Mouse (Mus musculus): ENCODE results near the gene Rpl3. TPM values are rescaled to one million over a fixed set of nuclear protein-coding genes. Genes with fewer than 3 reads are reported as not detected.

The Rpl3 gene
- polyA plus RNA-seq, 1 experiment from 2014 or later, result 1,379 TPM

- 68% methylated on average over 3 of the region's 3 CpGs for WGBS
- Histone ChIP-seq H3K27me3 (ENCODE audit: control insufficient read depth, insufficient read depth, low read length) (no peaks in the 10 kb centered on the region), H3K9ac (replicated peaks; ENCODE audit: low read depth, low read length) (no peak overlapping the region), H3K4me3 (ENCODE audit: low read depth, low read length) (no peak overlapping the region), H3K36me3 (ENCODE audit: control insufficient read depth, insufficient read depth, low read length) (no peaks in the 10 kb centered on the region), H3K9me3 (ENCODE audit: control insufficient read depth, low read depth, low read length) (no peaks in the 10 kb centered on the region), H3K4me1 (ENCODE audit: control insufficient read depth, insufficient read depth, low read length) (peaks cover 4% of the 10 kb centered on the region; the same call in 1 of the 2 replicates), H3K4me2 (replicated peaks; ENCODE audit: low read depth, low read length) (no peak overlapping the region), H3K27ac (ENCODE audit: low read length) (no peak overlapping the region)
- ATAC-seq (ENCODE audit: insufficient number of reproducible peaks, insufficient read depth, low FRiP score, low read depth), result no peak
Observed at GRCm38 (mm10) chr15:80099477-80099876, 7.8 kb upstream of the Rpl3 start.

GRCm38 (mm10) chr15:80098809-80099208 lies 7.1 kb upstream of the Rpl3 start:
- H3K36me3 ChIP-seq (ENCODE audit: control insufficient read depth, insufficient read depth, low read length), result no peaks in the 10 kb centered on the region
- 36% methylated on average over 9 of the region's 9 CpGs for WGBS
- no peak for ATAC-seq (ENCODE audit: insufficient number of reproducible peaks, insufficient read depth, low FRiP score, low read depth)
- H3K9ac ChIP-seq (replicated peaks; ENCODE audit: low read depth, low read length), result no peak overlapping the region
- H3K27me3 ChIP-seq (ENCODE audit: control insufficient read depth, insufficient read depth, low read length), result no peaks in the 10 kb centered on the region
- H3K4me3 ChIP-seq (ENCODE audit: low read depth, low read length), result no peak overlapping the region
- H3K27ac ChIP-seq (ENCODE audit: low read length), result no peak overlapping the region
- peaks cover 4% of the 10 kb centered on the region; the same call in 1 of the 2 replicates for H3K4me1 ChIP-seq (ENCODE audit: control insufficient read depth, insufficient read depth, low read length)
- H3K4me2 ChIP-seq (replicated peaks; ENCODE audit: low read depth, low read length), result no peak overlapping the region
- H3K9me3 ChIP-seq (ENCODE audit: control insufficient read depth, low read depth, low read length), result no peaks in the 10 kb centered on the region

- Histone ChIP-seq H3K27me3 (ENCODE audit: control insufficient read depth, insufficient read depth, low read length) (no peaks in the 10 kb centered on the region), H3K4me2 (replicated peaks; ENCODE audit: low read depth, low read length) (no peak overlapping the region), H3K36me3 (ENCODE audit: control insufficient read depth, insufficient read depth, low read length) (no peaks in the 10 kb centered on the region), H3K4me3 (ENCODE audit: low read depth, low read length) (no peak overlapping the region), H3K9me3 (ENCODE audit: control insufficient read depth, low read depth, low read length) (no peaks in the 10 kb centered on the region), H3K4me1 (ENCODE audit: control insufficient read depth, insufficient read depth, low read length) (peaks cover 4% of the 10 kb centered on the region; the same call in 1 of the 2 replicates), H3K27ac (ENCODE audit: low read length) (no peak overlapping the region), H3K9ac (replicated peaks; ENCODE audit: low read depth, low read length) (no peak overlapping the region)
- peak; percentile 59; the same call in 1 of the 2 replicates for ATAC-seq (ENCODE audit: insufficient number of reproducible peaks, insufficient read depth, low FRiP score, low read depth)
- 33% methylated on average over 8 of the region's 8 CpGs for WGBS
Observed at GRCm38 (mm10) chr15:80097999-80098461, 6.4 kb upstream of the Rpl3 start.

- 0 out of 2 replicates have a peak, but pooled peaks have one; percentile 44 for ATAC-seq (ENCODE audit: insufficient number of reproducible peaks, insufficient read depth, low FRiP score, low read depth)
- peaks cover 4% of the 10 kb centered on the region; the same call in 1 of the 2 replicates for H3K4me1 ChIP-seq (ENCODE audit: control insufficient read depth, insufficient read depth, low read length)
- no peak overlapping the region for H3K4me3 ChIP-seq (ENCODE audit: low read depth, low read length)
- no peaks in the 10 kb centered on the region for H3K36me3 ChIP-seq (ENCODE audit: control insufficient read depth, insufficient read depth, low read length)
- H3K27ac ChIP-seq (ENCODE audit: low read length), result peak overlapping the region; percentile 4; the same call in 1 of the 2 replicates
- H3K4me2 ChIP-seq (replicated peaks; ENCODE audit: low read depth, low read length), result no peak overlapping the region
- WGBS, result 27% methylated on average over 20 of the region's 20 CpGs
- H3K9me3 ChIP-seq (ENCODE audit: control insufficient read depth, low read depth, low read length), result no peaks in the 10 kb centered on the region
- H3K27me3 ChIP-seq (ENCODE audit: control insufficient read depth, insufficient read depth, low read length), result peaks cover 5% of the 10 kb centered on the region; the same call in 1 of the 2 replicates
- no peak overlapping the region for H3K9ac ChIP-seq (replicated peaks; ENCODE audit: low read depth, low read length)
Observed at GRCm38 (mm10) chr15:80096946-80097881, 5.5 kb upstream of the Rpl3 start.

GRCm38 (mm10) chr15:80096406-80096805 lies 4.7 kb upstream of the Rpl3 start:
- H3K4me2 ChIP-seq (replicated peaks; ENCODE audit: low read depth, low read length), result no peak overlapping the region
- WGBS, result 82% methylated on average over 10 of the region's 10 CpGs

GRCm38 (mm10) chr15:80095596-80095995 lies 3.9 kb upstream of the Rpl3 start:
- no peaks in the 10 kb centered on the region for H3K9me3 ChIP-seq (ENCODE audit: control insufficient read depth, low read depth, low read length)
- H3K4me3 ChIP-seq (ENCODE audit: low read depth, low read length), result no peak overlapping the region
- peaks cover 12% of the 10 kb centered on the region; the same call in 1 of the 2 replicates for H3K27me3 ChIP-seq (ENCODE audit: control insufficient read depth, insufficient read depth, low read length)
- WGBS, result 68% methylated on average over 1 of the region's 1 CpGs
- H3K4me2 ChIP-seq (replicated peaks; ENCODE audit: low read depth, low read length), result no peak overlapping the region
- H3K36me3 ChIP-seq (ENCODE audit: control insufficient read depth, insufficient read depth, low read length), result no peaks in the 10 kb centered on the region
- peaks cover 4% of the 10 kb centered on the region; the same call in 1 of the 2 replicates for H3K4me1 ChIP-seq (ENCODE audit: control insufficient read depth, insufficient read depth, low read length)
- H3K9ac ChIP-seq (replicated peaks; ENCODE audit: low read depth, low read length), result no peak overlapping the region
- ATAC-seq (ENCODE audit: insufficient number of reproducible peaks, insufficient read depth, low FRiP score, low read depth), result peak; percentile 62; the same call in 1 of the 2 replicates
- H3K27ac ChIP-seq (ENCODE audit: low read length), result peak overlapping the region; percentile 62; the same call in 1 of the 2 replicates

More at GRCm38 (mm10) chr15:80096406-80096805, 4.7 kb upstream of the Rpl3 start:
- no peak overlapping the region for H3K9ac ChIP-seq (replicated peaks; ENCODE audit: low read depth, low read length)
- H3K4me3 ChIP-seq (ENCODE audit: low read depth, low read length), result no peak overlapping the region
- H3K36me3 ChIP-seq (ENCODE audit: control insufficient read depth, insufficient read depth, low read length), result no peaks in the 10 kb centered on the region
- peaks cover 4% of the 10 kb centered on the region; the same call in 1 of the 2 replicates for H3K4me1 ChIP-seq (ENCODE audit: control insufficient read depth, insufficient read depth, low read length)
- H3K9me3 ChIP-seq (ENCODE audit: control insufficient read depth, low read depth, low read length), result no peaks in the 10 kb centered on the region
- ATAC-seq (ENCODE audit: insufficient number of reproducible peaks, insufficient read depth, low FRiP score, low read depth), result no peak
- H3K27ac ChIP-seq (ENCODE audit: low read length), result peak overlapping the region; percentile 62; the same call in 1 of the 2 replicates
- peaks cover 9% of the 10 kb centered on the region; the same call in 1 of the 2 replicates for H3K27me3 ChIP-seq (ENCODE audit: control insufficient read depth, insufficient read depth, low read length)

- no peak overlapping the region for H3K4me2 ChIP-seq (replicated peaks; ENCODE audit: low read depth, low read length)
- H3K4me3 ChIP-seq (ENCODE audit: low read depth, low read length), result no peak overlapping the region
- H3K27me3 ChIP-seq (ENCODE audit: control insufficient read depth, insufficient read depth, low read length), result peaks cover 12% of the 10 kb centered on the region; the same call in 1 of the 2 replicates
- WGBS, result 91% methylated on average over 13 of the region's 13 CpGs
- H3K36me3 ChIP-seq (ENCODE audit: control insufficient read depth, insufficient read depth, low read length), result no peaks in the 10 kb centered on the region
- ATAC-seq (ENCODE audit: insufficient number of reproducible peaks, insufficient read depth, low FRiP score, low read depth), result no peak
- H3K9me3 ChIP-seq (ENCODE audit: control insufficient read depth, low read depth, low read length), result no peaks in the 10 kb centered on the region
- H3K4me1 ChIP-seq (ENCODE audit: control insufficient read depth, insufficient read depth, low read length), result peaks cover 4% of the 10 kb centered on the region; the same call in 1 of the 2 replicates
- no peak overlapping the region for H3K27ac ChIP-seq (ENCODE audit: low read length)
- no peak overlapping the region for H3K9ac ChIP-seq (replicated peaks; ENCODE audit: low read depth, low read length)
Observed at GRCm38 (mm10) chr15:80094201-80094600, 2.5 kb upstream of the Rpl3 start.

- Histone ChIP-seq H3K9me3 (ENCODE audit: control insufficient read depth, low read depth, low read length) (no peaks in the 10 kb centered on the region), H3K4me1 (ENCODE audit: control insufficient read depth, insufficient read depth, low read length) (peaks cover under 1% of the 10 kb centered on the region; the same call in 1 of the 2 replicates), H3K27ac (ENCODE audit: low read length) (no peak overlapping the region), H3K36me3 (ENCODE audit: control insufficient read depth, insufficient read depth, low read length) (no peaks in the 10 kb centered on the region), H3K27me3 (ENCODE audit: control insufficient read depth, insufficient read depth, low read length) (peaks cover 12% of the 10 kb centered on the region; the same call in 1 of the 2 replicates), H3K4me3 (ENCODE audit: low read depth, low read length) (peak overlapping the region; percentile 55; the same call in 1 of the 2 replicates), H3K9ac (replicated peaks; ENCODE audit: low read depth, low read length) (0 out of 2 replicates have a peak overlapping the region, but pooled peaks have one; percentile 10), H3K4me2 (replicated peaks; ENCODE audit: low read depth, low read length) (peak overlapping the region; percentile 88)
- ATAC-seq (ENCODE audit: insufficient number of reproducible peaks, insufficient read depth, low FRiP score, low read depth), result no peak
- WGBS, result 20% methylated on average over 8 of the region's 8 CpGs
Observed at GRCm38 (mm10) chr15:80092599-80092998, 931 bp upstream of the Rpl3 start.

Measured in stomach, embryonic 14.5 days (tissue).